ENCODE assay signal across 9 mouse cellular contexts in genomic region chr1:62951067-62951809, GRCm38 (mm10).
DNase-seq lines count a peak whose midpoint lies in the region; ATAC-seq lines count a peak whose summit lies in the region.
"Had no signal": no experiment of that assay in that cellular context is flagged by ENCODE, and none has a peak within 500 bp of the region (broad histone marks: within the 10 kb centered on the region; RNA-seq: fewer than 3 reads in every experiment).

No protein-coding gene starts in this region.

- intact Hi-C loops in gastrocnemius, postnatal 14 days (cut with DNase I; ENCODE audit: low total_unique reads), result no loop called here

- no peak overlapping the region for H3K4me3 ChIP-seq in hindbrain, embryonic 13.5 days
- no peak overlapping the region for H3K4me3 ChIP-seq in hindbrain, embryonic 11.5 days (ENCODE audit: low read depth, low read length)
- H3K4me3 ChIP-seq: liver, embryonic 15.5 days had no signal

- no peaks in the 10 kb centered on the region for H3K36me3 ChIP-seq in hindbrain, embryonic 13.5 days
- no peaks in the 10 kb centered on the region for H3K36me3 ChIP-seq in hindbrain, embryonic 11.5 days (ENCODE audit: control insufficient read depth, insufficient read depth, low read length)
- H3K36me3 ChIP-seq: liver, embryonic 15.5 days had no signal

- H3K9me3 ChIP-seq in hindbrain, embryonic 13.5 days, result no peaks in the 10 kb centered on the region
- H3K9me3 ChIP-seq in hindbrain, embryonic 11.5 days (ENCODE audit: control insufficient read depth, low read length), result no peaks in the 10 kb centered on the region
- H3K9me3 ChIP-seq: liver, embryonic 15.5 days had no signal

- ATAC-seq in hindbrain, embryonic 13.5 days (ENCODE audit: low FRiP score), result no peak
- no peak for ATAC-seq in hindbrain, embryonic 11.5 days (ENCODE audit: low FRiP score)
- no peak for ATAC-seq in erythroid progenitor cell, adult 5-6 weeks (replicated peaks; ENCODE audit: low FRiP score, poor library complexity, severe bottlenecking)

- WGBS in hindbrain, embryonic 13.5 days, result 43% methylated on average over 7 of the region's 7 CpGs
- 76% methylated on average over 7 of the region's 7 CpGs for WGBS in hindbrain, embryonic 11.5 days

- H3K4me1 ChIP-seq in hindbrain, embryonic 13.5 days (replicated peaks), result peaks cover 19% of the 10 kb centered on the region
- no peaks in the 10 kb centered on the region for H3K4me1 ChIP-seq in hindbrain, embryonic 11.5 days (replicated peaks; ENCODE audit: control insufficient read depth, insufficient read depth, low read length)
- H3K4me1 ChIP-seq: liver, embryonic 15.5 days had no signal

- H3K9ac ChIP-seq in hindbrain, embryonic 13.5 days, result 0 out of 2 replicates have a peak overlapping the region, but pooled peaks have one; percentile 9
- no peak overlapping the region for H3K9ac ChIP-seq in hindbrain, embryonic 11.5 days (ENCODE audit: low read depth, low read length)
- H3K9ac ChIP-seq: liver, embryonic 15.5 days had no signal

- DNase-seq in hindbrain, embryonic 11.5 days (ENCODE audit: low spot score), result no peak
- peak; percentile 54 for DNase-seq in adrenal gland, postnatal 25 days
- peak; percentile 71 for DNase-seq in gastrocnemius, postnatal 14 days
- DNase-seq in kidney, postnatal 10 days, result peak; percentile 76
- no peak for DNase-seq in thymus, postnatal 4 days
- DNase-seq in left cerebral cortex, adult 9 months (ENCODE audit: low spot score in 2 of 2), result no peak

- H3K27me3 ChIP-seq in hindbrain, embryonic 13.5 days, result 0 out of 2 replicates have a peak, but pooled peaks cover 4% of the 10 kb centered on the region
- H3K27me3 ChIP-seq in hindbrain, embryonic 11.5 days (ENCODE audit: control insufficient read depth, insufficient read depth, low read length), result no peaks in the 10 kb centered on the region
- H3K27me3 ChIP-seq: liver, embryonic 15.5 days had no signal

- no peak overlapping the region for H3K4me2 ChIP-seq in hindbrain, embryonic 13.5 days
- H3K4me2 ChIP-seq in hindbrain, embryonic 11.5 days (replicated peaks; ENCODE audit: low read depth, low read length), result no peak overlapping the region
- H3K4me2 ChIP-seq: liver, embryonic 15.5 days had no signal

- peak overlapping the region; percentile 49; the same call in 1 of the 2 replicates for H3K27ac ChIP-seq in hindbrain, embryonic 13.5 days
- no peak overlapping the region for H3K27ac ChIP-seq in hindbrain, embryonic 11.5 days (ENCODE audit: low read depth, low read length)
- H3K27ac ChIP-seq: liver, embryonic 15.5 days had no signal

Comparison
In these comparisons a context has a peak if more than half of its experiments do, and no peak if none do; other contexts are left out.
1. DNase-seq: peak in adrenal gland, postnatal 25 days (single experiment), gastrocnemius, postnatal 14 days (single experiment) and kidney, postnatal 10 days (single experiment); none in hindbrain, embryonic 11.5 days (single experiment), thymus, postnatal 4 days (single experiment) and left cerebral cortex, adult 9 months (0 of 2).